Mouse (Mus musculus) forebrain, embryonic 14.5 days (tissue): Measurements from ENCODE around the gene Tmem108. TPM values are rescaled to one million over a fixed set of nuclear protein-coding genes. Genes with fewer than 3 reads are reported as not detected.
A peak's percentile ranks its signal among the peaks of the same experiment; 100 is the strongest.

Experiments used
- ATAC-seq: fragments of 200-750 bp; cut with Nextera tagmentation; 2 replicates; pipeline ENCODE4 v1.8.0; 2017; ENCODE audit warnings: mild to moderate bottlenecking, moderate library complexity
- DNase-seq: peaks from one replicate; pipeline ENCODE4 v3.0.0-alpha.2; 2015; ENCODE audit warnings: low spot score
- H3K27ac ChIP-seq: fragments of 300-500 bp; sonication (generic); 2 replicates; pipeline ENCODE4 v1.5.1; 2014; ENCODE audit warnings: low read depth, mild to moderate bottlenecking, control low read depth, low read length, moderate library complexity
- H3K27me3 ChIP-seq: fragments of 300-500 bp; sonication (generic); replicated peaks from 2 replicates; pipeline ENCODE4 v1.6.1; 2014; ENCODE audit warnings: low read length, control low read depth, mixed read lengths; ENCODE audit not compliant: control insufficient read depth, insufficient read depth
- H3K36me3 ChIP-seq: fragments of 300-500 bp; sonication (generic); 2 replicates; pipeline ENCODE4 v1.6.1; 2014; ENCODE audit warnings: low read length, control low read depth; ENCODE audit not compliant: control insufficient read depth, insufficient read depth
- H3K4me1 ChIP-seq: fragments of 300-500 bp; sonication (generic); 2 replicates; pipeline ENCODE4 v1.6.1; 2014; ENCODE audit warnings: antibody characterized with exemption, low read length, control low read depth; ENCODE audit not compliant: control insufficient read depth, insufficient read depth
- H3K4me2 ChIP-seq: fragments of 300-500 bp; sonication (generic); 2 replicates; pipeline ENCODE4 v1.6.1; 2014; ENCODE audit warnings: mild to moderate bottlenecking, control low read depth, low read length
- H3K4me3 ChIP-seq: fragments of 300-500 bp; sonication (generic); 2 replicates; pipeline ENCODE4 v1.5.1; 2014; ENCODE audit warnings: low read depth, low read length, control low read depth
- H3K9ac ChIP-seq: fragments of 300-500 bp; sonication (generic); 2 replicates; pipeline ENCODE4 v1.6.1; 2014; ENCODE audit warnings: mild to moderate bottlenecking, low read length, control low read depth, moderate library complexity
- H3K9me3 ChIP-seq: fragments of 300-500 bp; sonication (generic); replicated peaks from 2 replicates; pipeline ENCODE4 v1.6.1; 2016; ENCODE audit warnings: low read length, control low read depth, mixed read lengths; ENCODE audit not compliant: control insufficient read depth
- WGBS: fragments of 180-500 bp; shearing (Covaris S2); extraction: QIAGEN DNeasy Blood & Tissue Kit; methylation state at CpG from one replicate; pipeline ENCODE4 v1.1.7; 2014; 5-methylcytosine and 5-hydroxymethylcytosine counted together
- polyA plus RNA-seq: library from polyadenylated mRNA; unstranded; fragments of >200 nt; fragmentation: Nextera tagmentation; extraction: Ambion mirVana; gene quantifications from 2 replicates; pipeline ENCODE4 v1.2.1, GENCODE M21; 2014

The Tmem108 gene
- polyA plus RNA-seq, 1 experiment from 2014 or later: 41.5 TPM

DNA sequence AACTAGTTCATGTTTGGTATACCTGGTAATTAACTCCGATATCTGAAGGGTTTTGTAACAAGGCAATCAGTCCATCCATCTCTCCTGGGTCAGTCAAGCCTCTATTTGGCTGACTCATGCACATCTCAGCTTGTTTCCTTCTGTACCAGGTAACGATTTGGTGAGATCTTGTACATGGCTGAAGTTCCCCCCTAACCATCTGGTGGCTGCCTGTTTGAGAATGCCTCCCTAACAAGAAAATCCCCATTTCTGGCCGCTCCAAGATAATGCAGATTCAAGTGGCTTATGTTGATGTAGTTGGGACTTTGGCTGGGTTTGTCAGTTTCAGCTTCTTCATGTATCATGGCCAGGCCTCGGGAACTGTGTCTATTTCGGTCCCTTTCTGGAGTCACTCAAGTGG lies 170.8 kb downstream of the Tmem108 start:
- H3K27me3 ChIP-seq: no peaks in the 10 kb centered on the region
- 94% methylated on average over 5 of the region's 5 CpGs for WGBS
- no peak for ATAC-seq
- H3K4me3 ChIP-seq: no peak overlapping the region
- no peak overlapping the region for H3K27ac ChIP-seq
- no peaks in the 10 kb centered on the region for H3K9me3 ChIP-seq
- DNase-seq: no peak
- H3K36me3 ChIP-seq: no peaks in the 10 kb centered on the region
- peaks cover 17% of the 10 kb centered on the region for H3K4me1 ChIP-seq
- H3K4me2 ChIP-seq: no peak overlapping the region
- no peak overlapping the region for H3K9ac ChIP-seq

DNA sequence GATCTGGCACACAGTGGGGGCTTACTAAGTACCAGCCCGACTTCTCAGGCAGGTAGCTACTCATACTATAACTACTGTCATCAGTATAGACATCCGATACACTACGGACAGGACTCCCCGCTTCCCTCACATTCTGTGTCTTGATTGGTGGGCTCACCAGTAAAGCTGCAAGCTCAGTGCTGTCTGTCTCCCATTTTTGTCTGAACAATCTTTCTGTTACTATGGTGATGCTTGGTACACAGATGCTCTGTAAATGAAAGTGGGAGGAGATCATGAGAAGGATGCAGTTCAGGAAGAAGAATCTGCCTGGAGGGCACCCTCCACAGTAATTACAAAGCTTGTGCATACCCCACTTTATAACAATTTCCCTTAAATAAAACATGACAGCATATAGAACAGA lies 176.8 kb downstream of the Tmem108 start:
- Histone ChIP-seq H3K27ac (0 out of 2 replicates have a peak overlapping the region, but pooled peaks have one; percentile 66), H3K27me3 (no peaks in the 10 kb centered on the region)

GRCm38 (mm10) chr9:103582249-103582961 lies 179.2 kb downstream of the Tmem108 start:
- Histone ChIP-seq H3K36me3 (no peaks in the 10 kb centered on the region), H3K4me3 (no peak overlapping the region), H3K9me3 (no peaks in the 10 kb centered on the region), H3K27me3 (no peaks in the 10 kb centered on the region), H3K4me1 (peaks cover 10% of the 10 kb centered on the region), H3K27ac (no peak overlapping the region), H3K9ac (no peak overlapping the region), H3K4me2 (no peak overlapping the region)
- WGBS: 93% methylated on average over 10 of the region's 10 CpGs
- ATAC-seq (no peak), DNase-seq (no peak)

More for the DNA sequence above, 176.8 kb downstream of the Tmem108 start:
- Histone ChIP-seq H3K4me1 (peaks cover 10% of the 10 kb centered on the region), H3K9ac (no peak overlapping the region), H3K36me3 (no peaks in the 10 kb centered on the region), H3K4me3 (no peak overlapping the region), H3K4me2 (no peak overlapping the region), H3K9me3 (no peaks in the 10 kb centered on the region)
- DNase-seq (peak; percentile 76), ATAC-seq (peak; percentile 90)
- WGBS: 66% methylated on average over 4 of the region's 4 CpGs

- ATAC-seq (no peak), DNase-seq (no peak)
- H3K9me3 ChIP-seq: no peaks in the 10 kb centered on the region
- H3K9ac ChIP-seq: no peak overlapping the region
- no peaks in the 10 kb centered on the region for H3K27me3 ChIP-seq
- H3K4me2 ChIP-seq: no peak overlapping the region
- H3K27ac ChIP-seq: no peak overlapping the region
- H3K4me1 ChIP-seq: peaks cover 10% of the 10 kb centered on the region
- no peaks in the 10 kb centered on the region for H3K36me3 ChIP-seq
- H3K4me3 ChIP-seq: no peak overlapping the region
- 96% methylated on average over 6 of the region's 6 CpGs for WGBS
Measured at GRCm38 (mm10) chr9:103580621-103581020, 181.0 kb downstream of the Tmem108 start.

DNA sequence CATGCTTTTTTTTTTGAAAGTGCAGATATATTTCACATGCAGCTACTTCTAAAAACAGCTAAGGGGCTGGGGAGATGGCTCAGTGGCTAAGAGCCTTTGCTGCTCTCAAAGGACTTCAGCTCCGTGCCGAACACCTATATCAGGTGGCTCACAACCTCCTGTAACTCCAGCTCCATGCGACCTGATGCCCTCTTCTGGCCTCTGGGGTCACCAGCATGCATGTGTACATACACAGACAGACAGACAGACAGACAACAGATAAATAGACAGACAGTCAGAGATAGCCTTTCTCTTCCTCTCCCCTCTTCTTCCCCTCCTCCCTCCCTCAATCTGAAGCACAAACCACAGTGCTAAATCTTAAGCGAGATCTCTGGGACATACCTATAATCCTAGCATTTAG lies 181.5 kb downstream of the Tmem108 start:
- H3K9ac ChIP-seq: no peak overlapping the region
- H3K9me3 ChIP-seq: no peaks in the 10 kb centered on the region
- no peak overlapping the region for H3K4me3 ChIP-seq
- WGBS: 96% methylated on average over 4 of the region's 4 CpGs
- DNase-seq (no peak), ATAC-seq (no peak)
- H3K36me3 ChIP-seq: no peaks in the 10 kb centered on the region
- H3K4me2 ChIP-seq: no peak overlapping the region
- peaks cover 9% of the 10 kb centered on the region for H3K4me1 ChIP-seq
- H3K27me3 ChIP-seq: no peaks in the 10 kb centered on the region
- no peak overlapping the region for H3K27ac ChIP-seq

DNA sequence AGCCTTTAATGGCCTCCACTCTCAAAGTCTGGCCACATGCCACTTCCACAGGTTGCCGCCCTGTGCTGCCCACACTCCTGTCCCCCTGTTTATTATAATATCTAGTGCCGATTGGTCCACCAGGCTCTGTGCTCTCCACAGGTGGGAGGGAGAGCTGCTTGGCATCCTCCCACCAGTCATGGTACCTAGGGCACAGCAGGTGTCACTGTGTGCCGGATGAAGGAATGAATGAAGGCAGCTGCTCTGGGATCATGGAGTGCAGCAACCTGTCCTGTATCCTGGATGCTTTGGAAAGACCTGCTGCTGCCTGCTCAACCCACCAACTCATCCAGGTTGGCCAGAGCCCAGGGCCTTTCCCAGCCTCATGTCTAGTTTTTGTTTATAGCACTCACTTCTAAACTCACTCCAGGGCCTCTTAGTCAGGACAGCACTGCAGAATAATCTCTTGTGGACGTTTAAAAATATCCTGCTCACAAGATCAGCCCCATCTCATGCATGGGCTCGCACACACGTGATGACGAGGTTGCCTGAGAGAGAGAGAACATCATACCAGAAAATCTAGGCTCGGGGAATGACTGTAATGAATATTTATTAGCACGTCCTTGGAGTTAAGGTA lies 182.1 kb downstream of the Tmem108 start:
- no peak overlapping the region for H3K4me2 ChIP-seq
- DNase-seq: no peak
- no peak overlapping the region for H3K4me3 ChIP-seq
- ATAC-seq: no peak
- H3K36me3 ChIP-seq: no peaks in the 10 kb centered on the region
- H3K27me3 ChIP-seq: no peaks in the 10 kb centered on the region
- H3K4me1 ChIP-seq: peaks cover 11% of the 10 kb centered on the region
- no peak overlapping the region for H3K9ac ChIP-seq
- H3K9me3 ChIP-seq: no peaks in the 10 kb centered on the region
- no peak overlapping the region for H3K27ac ChIP-seq
- 81% methylated on average over 9 of the region's 9 CpGs for WGBS

- Histone ChIP-seq H3K27ac (no peak overlapping the region; the same call in 1 of the 2 replicates), H3K4me1 (peaks cover 20% of the 10 kb centered on the region), H3K36me3 (no peaks in the 10 kb centered on the region), H3K27me3 (no peaks in the 10 kb centered on the region), H3K9ac (no peak overlapping the region), H3K4me2 (no peak overlapping the region), H3K4me3 (no peak overlapping the region), H3K9me3 (no peaks in the 10 kb centered on the region)
- no peak for ATAC-seq
- DNase-seq: no peak
- 75% methylated on average over 4 of the region's 4 CpGs for WGBS
Measured at GRCm38 (mm10) chr9:103577731-103578130, 183.9 kb downstream of the Tmem108 start.

GRCm38 (mm10) chr9:103577181-103577580 lies 184.5 kb downstream of the Tmem108 start:
- DNase-seq: no peak
- Histone ChIP-seq H3K4me1 (peaks cover 23% of the 10 kb centered on the region), H3K4me3 (no peak overlapping the region), H3K27ac (no peak overlapping the region), H3K27me3 (no peaks in the 10 kb centered on the region), H3K9ac (no peak overlapping the region), H3K4me2 (no peak overlapping the region), H3K9me3 (no peaks in the 10 kb centered on the region), H3K36me3 (no peaks in the 10 kb centered on the region)
- no peak for ATAC-seq
- WGBS: 88% methylated on average over 5 of the region's 5 CpGs

GRCm38 (mm10) chr9:103575901-103576300 lies 185.7 kb downstream of the Tmem108 start:
- Histone ChIP-seq H3K4me2 (no peak overlapping the region), H3K4me1 (peaks cover 25% of the 10 kb centered on the region), H3K36me3 (no peaks in the 10 kb centered on the region), H3K27me3 (no peaks in the 10 kb centered on the region), H3K9me3 (no peaks in the 10 kb centered on the region), H3K27ac (no peak overlapping the region), H3K4me3 (no peak overlapping the region), H3K9ac (no peak overlapping the region)
- 91% methylated on average over 5 of the region's 5 CpGs for WGBS
- DNase-seq: no peak
- no peak for ATAC-seq
